Mouse (Mus musculus): ENCODE measurements around the gene Lsm3.

- no peak for TF ChIP-seq POLR2A (IDR thresholded peaks at IDR 0.05; ENCODE audit: low read depth, low read length)
- TF ChIP-seq CTCF (conservative IDR thresholded peaks at IDR 0.05; ENCODE audit: insufficient read depth, insufficient read length, low read depth, low read length): no peak
These were observed 42.8 kb downstream of the Lsm3 start for GRCm38 (mm10) chr6:91558565-91558964.
